Mouse (Mus musculus): ENCODE results near the gene Wfikkn1.
A peak's percentile ranks its signal among the peaks of the same experiment; 100 is the strongest.

The Wfikkn1 gene

DNA sequence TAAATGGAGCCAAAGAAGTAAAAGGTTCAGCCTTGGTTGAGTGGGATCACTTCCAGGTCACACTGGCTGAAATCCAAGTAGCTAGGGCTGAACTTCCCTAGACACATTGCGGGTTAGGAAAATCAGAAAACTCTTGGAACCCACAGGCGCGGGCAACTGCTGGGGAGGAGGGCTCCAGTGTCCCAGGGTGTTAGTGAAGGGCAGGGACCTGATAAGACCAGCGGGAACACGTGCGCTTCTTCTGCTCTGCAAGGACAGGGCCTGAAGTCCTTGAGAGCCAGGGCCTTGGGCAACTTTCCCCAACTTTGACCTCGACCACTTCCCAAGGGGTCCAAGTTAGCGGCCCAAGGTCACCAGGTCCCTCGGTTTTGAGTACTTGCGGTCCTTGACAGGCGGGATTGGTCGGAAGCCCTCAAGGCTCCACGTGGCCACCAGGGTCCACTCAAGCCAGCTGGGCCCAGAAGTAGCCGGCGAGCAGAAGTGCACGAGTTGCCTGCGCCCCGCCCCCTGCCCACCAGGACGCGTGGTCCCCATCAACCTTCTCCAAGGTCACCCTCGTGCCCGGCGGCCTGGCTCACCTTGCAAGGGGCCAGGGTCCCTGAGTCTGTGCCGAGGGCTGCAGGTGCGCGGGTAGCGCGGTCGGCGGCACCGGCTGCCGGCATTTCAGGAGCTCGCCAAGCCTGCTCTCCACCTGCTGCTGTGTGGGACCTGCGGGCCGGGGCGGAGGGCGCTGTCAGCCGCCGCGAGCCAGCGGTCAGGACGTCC, 12.6 kb downstream of the Wfikkn1 start:
- no peak for DNase-seq

GRCm38 (mm10) chr17:25867509-25867835, 13.2 kb downstream of the Wfikkn1 start:
- no peak for DNase-seq

- DNase-seq = no peak
These were observed 14.5 kb downstream of the Wfikkn1 start for GRCm38 (mm10) chr17:25866172-25866571.

DNA sequence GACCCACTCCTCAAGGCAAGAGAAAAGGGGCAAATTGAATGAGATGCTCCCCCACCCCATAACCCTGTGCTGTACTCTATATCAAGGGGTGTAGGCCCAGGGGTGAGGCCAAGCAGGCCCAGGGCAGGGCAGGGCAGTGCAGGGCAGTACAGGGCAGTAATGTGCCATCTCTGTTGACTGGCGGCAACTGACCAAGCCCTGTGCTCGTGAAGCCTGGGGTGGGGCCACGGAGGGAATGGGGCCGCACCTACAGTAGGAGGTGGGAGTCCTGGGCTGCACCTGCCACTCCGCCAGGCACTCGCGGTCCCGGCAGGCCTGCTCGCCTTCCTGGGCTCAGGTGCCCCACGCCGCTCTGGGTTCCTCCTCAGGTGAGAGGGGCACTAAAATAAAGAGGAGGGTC, 15.4 kb downstream of the Wfikkn1 start:
- no peak for DNase-seq

DNA sequence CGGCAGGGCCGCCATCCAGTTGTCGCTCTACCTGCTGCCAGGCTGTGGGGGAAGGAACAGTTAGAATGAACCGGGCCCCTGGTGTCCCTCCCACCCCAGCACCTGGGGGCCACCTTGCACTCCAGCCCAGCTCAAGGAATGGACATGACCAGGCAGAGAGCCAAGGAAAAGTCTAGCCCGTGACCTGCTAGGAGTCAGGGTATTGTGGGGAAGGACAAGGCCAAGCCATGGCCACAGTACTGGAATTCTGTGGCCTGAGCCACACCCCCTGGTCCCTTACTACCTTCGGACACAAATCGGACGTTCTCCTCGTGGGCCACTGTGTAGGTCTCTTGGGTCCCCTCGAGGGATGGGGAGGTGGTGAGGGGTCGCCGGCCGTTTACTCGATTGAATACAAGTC, 16.3 kb downstream of the Wfikkn1 start:
- no peak for DNase-seq

DNA sequence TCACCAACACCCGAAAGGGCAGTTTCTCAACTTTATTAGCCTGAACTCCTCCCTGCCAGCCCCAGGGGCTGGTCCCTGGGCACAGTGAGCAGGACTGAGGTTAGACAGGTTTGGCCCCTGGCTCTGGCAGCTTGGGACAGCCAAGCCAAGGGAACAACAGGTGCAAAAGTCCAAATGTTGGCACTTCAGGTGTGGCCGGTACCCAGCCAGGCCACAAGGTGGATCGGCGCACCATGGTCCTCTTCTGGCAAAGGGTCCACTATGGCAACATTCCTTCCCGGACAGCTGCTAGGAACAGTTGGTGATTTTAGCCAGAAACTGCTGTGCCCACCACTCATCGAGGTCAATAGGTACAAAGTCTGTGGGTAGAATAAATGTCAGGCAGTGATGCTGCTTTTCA, 17.0 kb downstream of the Wfikkn1 start:
- no peak for DNase-seq

DNA sequence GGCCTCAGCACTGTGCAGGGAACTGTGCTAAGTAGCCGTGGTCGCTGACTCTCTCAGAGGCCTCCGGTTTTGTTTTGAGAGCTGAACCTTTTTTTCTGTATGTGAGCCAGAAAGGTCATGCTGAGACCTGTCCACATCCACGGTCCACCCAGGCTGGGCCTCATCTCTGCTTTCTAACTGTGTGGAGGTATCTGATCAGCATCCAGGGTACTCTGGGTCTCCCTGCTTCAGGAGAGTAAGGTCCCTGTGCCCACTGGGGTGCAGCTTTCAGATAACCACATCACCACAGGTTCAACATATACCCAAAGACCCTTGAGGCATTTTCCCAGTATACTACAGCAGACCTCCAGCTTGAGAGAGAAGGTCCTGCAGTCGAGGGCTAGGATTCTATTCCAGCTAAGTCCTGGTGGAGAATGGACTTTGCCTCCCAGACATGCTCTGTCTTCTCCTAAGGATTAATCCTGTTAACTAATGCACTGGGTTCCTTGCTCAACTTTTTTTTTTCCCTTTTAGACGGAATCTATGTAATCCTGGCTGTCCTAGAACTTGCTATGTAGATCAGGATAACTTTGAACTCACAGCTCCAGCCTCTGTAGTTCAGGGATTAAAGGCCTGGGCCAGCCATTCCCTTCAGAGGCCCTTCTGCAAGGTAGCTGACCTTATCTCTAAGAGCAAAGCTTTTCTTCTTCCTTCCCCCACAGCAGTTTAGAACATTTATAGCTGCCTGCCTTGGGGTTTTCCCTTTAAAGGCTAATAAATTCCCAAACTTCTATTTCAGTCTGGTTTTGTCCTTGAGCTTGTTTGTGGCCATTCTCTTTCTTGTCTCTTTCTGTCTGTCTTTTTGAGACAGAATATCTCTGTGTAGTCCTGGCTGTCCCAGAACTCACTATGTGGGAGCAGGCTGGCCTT, 18.7 kb downstream of the Wfikkn1 start:
- DNase-seq = no peak

GRCm38 (mm10) chr17:25860832-25861703, 19.6 kb downstream of the Wfikkn1 start, which contains the start of gene Wdr90:
Gene Wdr90 (minus strand): TSS chr17:25861501.
- DNase-seq = peak; percentile 95

- DNase-seq = no peak
These were observed 20.4 kb downstream of the Wfikkn1 start for GRCm38 (mm10) chr17:25860229-25860628.

GRCm38 (mm10) chr17:25844396-25844901, 36.2 kb downstream of the Wfikkn1 start, which contains the start of gene Rhot2:
Gene Rhot2 (minus strand): TSS chr17:25844851.
- peak; percentile 97 for DNase-seq

GRCm38 (mm10) chr17:25843636-25844395, 36.8 kb downstream of the Wfikkn1 start:
- DNase-seq = no peak

DNA sequence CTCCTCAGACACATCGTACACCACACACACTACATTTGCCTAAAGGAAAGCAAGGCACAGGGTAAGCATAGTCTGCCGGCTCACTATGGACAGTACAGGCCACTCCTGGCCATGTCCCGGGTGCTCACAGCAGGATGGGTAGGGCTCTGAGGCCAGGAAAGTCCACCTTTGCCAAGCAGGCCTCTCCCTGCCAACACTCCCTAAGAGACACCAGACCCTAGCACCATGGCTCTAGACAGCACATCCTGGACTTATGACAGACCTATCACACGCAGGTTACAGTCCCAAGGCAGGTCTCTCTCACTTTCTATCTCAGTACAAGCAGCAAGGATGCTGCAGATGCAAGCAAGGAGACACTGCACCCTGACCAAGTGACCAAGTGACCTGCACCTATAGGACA, 37.5 kb downstream of the Wfikkn1 start:
- no peak for DNase-seq

DNA sequence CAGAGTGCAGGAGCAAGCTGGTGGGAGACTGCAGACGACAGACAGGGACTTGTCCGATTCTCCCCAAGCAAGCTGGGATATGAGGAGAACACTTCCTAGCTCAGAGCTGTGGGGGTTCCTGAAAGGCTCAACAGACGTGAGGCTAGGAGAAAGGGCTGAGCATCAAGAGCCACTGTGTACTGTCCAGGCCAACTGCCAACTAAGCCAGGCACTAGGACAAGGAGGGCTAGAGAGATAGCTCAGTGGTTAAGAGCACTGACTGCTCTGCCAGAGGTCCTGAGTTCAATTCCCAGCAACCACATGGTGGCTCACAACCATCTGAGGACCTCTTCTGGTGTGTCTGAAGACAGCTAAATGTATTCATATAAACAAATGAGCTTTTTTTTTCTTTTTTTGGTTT, 38.1 kb downstream of the Wfikkn1 start:
- DNase-seq = no peak

GRCm38 (mm10) chr17:25841117-25841880, 39.4 kb downstream of the Wfikkn1 start, which contains the start of gene Gm20683:
Gene Gm20683 (minus strand): TSS chr17:25841763.
- no peak for DNase-seq

- no peak for DNase-seq
These were observed 40.1 kb downstream of the Wfikkn1 start for GRCm38 (mm10) chr17:25840519-25840918.

GRCm38 (mm10) chr17:25839455-25840235, 41.0 kb downstream of the Wfikkn1 start:
- DNase-seq = no peak

DNA sequence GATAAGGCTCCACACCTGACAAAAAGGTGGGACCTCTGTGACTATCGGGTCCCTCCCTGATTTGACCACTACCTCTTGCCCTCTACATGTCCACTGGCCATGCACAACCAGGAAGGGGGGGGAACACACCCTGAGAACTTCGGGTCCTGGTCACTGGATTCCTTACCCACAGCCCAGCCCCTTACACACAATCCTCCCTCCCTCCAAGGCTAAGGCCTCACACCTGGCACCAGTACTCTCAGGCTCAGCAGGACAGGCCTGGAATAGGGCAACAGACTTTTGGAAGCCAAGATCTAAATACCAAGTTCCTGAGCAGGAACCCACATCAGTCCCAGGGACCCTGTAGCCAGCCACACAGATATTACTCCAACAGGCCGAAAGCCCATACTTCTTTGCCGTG, 41.8 kb downstream of the Wfikkn1 start:
- no peak for DNase-seq

DNA sequence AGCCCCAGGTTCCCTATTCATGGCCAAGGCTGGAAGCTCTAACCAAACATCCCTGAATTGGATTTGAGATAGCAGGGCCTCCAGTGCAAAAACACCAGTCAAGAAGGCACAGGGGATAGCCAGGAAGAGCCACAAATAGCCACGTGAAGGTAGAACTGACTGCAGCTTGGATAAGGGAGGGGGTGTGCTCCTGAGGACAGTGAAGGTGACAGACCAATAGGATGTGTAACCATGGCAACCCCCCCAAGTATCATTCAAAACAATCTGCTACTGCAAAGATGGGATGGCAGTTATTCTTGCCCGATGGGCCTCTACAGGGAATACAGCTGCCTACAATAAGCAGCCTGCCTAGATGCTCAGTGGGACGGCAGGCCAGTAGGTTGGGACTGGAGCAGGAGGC, 43.1 kb downstream of the Wfikkn1 start:
- DNase-seq = no peak

GRCm38 (mm10) chr17:25837076-25837410, 43.6 kb downstream of the Wfikkn1 start, which contains the start of gene Rhbdl1:
Gene Rhbdl1 (minus strand): TSS chr17:25837295.
- peak; percentile 88 for DNase-seq

DNA sequence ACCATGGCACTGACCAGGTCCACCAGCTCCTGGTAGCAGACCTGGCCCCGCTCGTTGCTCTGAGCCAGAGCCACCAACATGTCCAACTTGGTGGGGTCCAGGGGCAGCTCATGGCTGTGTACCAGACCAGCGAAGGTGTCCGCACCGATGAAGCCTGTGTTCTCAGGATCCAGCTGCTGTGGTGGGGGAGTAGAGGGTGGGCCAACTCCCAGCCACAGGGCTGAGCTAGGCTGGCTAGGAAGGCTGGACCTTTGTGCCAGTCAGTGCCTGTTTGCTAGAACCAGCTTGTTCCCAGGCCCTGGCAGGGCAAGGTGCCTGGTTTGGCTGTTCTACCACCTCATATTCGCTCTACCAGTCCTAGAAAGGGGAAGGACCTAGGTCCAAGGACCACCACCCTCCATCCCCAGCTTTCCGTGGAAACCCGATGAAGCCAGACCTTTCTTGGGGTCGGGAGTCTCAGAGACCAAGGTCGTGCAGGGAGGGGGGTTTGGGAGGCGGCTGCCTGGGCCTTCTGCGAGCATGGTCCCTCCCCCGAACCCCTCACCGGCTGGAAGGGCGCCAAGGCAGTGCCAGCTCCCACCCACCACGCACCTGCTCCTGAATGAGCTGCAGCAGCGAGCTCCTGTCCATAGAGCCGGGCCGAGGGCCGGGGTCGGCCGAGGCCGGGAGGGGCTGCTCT, 44.1 kb downstream of the Wfikkn1 start:
- no peak for DNase-seq

Data from layer of hippocampus, adult 9-11 months (tissue).